12 mouse cellular contexts compared by ENCODE assay signal in genomic region chr2:146363483-146363882, GRCm38 (mm10).
DNase-seq lines count a peak whose midpoint lies in the region; TF ChIP-seq lines count a peak whose summit lies in the region.
"Had no signal": no experiment of that assay in that cellular context is flagged by ENCODE, and none has a peak within 500 bp of the region (broad histone marks: within the 10 kb centered on the region; RNA-seq: fewer than 3 reads in every experiment).

No protein-coding gene starts in this region.

- no peaks in the 10 kb centered on the region for H3K27me3 ChIP-seq in kidney, adult 2 months (replicated peaks; ENCODE audit: control insufficient read depth, insufficient read depth, low read length)
- H3K27me3 ChIP-seq: neural tube, embryonic 15.5 days had no signal

- intact Hi-C loops in left cerebral cortex, postnatal 4 days (cut with DNase I), result no loop called here

- no peak overlapping the region for H3K4me3 ChIP-seq in kidney, adult 2 months (ENCODE audit: insufficient read depth, low read depth, low read length)
- H3K4me3 ChIP-seq: neural tube, embryonic 15.5 days had no signal

- TF ChIP-seq POLR2A in kidney, adult 2 months (IDR thresholded peaks at IDR 0.05; ENCODE audit: low read depth, low read length), result no peak

- H3K4me1 ChIP-seq in kidney, adult 2 months (ENCODE audit: control insufficient read depth, insufficient read depth, low read length), result no peaks in the 10 kb centered on the region

- 91% methylated on average over 2 of the region's 2 CpGs for WGBS in kidney, adult 2 months

- H3K36me3 ChIP-seq in kidney, adult 2 months (ENCODE audit: control insufficient read depth, insufficient read depth, low read length), result no peaks in the 10 kb centered on the region; the same call in 1 of the 2 replicates
- H3K36me3 ChIP-seq: neural tube, embryonic 15.5 days had no signal

- DNase-seq in frontal cortex, adult 2 months (ENCODE audit: extremely low spot score in 1 of 2, low spot score in 1 of 2), result peak; percentile 55 to 84
- DNase-seq in frontal cortex, postnatal 14 days (ENCODE audit: low spot score in 2 of 2), result no peak
- DNase-seq in brain, adult 2 months (ENCODE audit: low read depth, low spot score), result peak; percentile 96
- DNase-seq in cerebellum, postnatal 10 days, result peak; percentile 79 to 88
- peak; percentile 82 for DNase-seq in left cerebral cortex, postnatal 4 days
- no peak for DNase-seq in MN1 (ENCODE audit: low spot score)
- no peak for DNase-seq in lung, postnatal 4 days
- DNase-seq in kidney, adult 2 months, result no peak
- DNase-seq: gastrocnemius, postnatal 36 days; liver; lung, postnatal 10 days had no signal

- no peak overlapping the region for H3K27ac ChIP-seq in kidney, adult 2 months (ENCODE audit: insufficient read depth, low read depth, low read length)
- H3K27ac ChIP-seq: neural tube, embryonic 15.5 days had no signal

- TF ChIP-seq CTCF in kidney, adult 2 months (conservative IDR thresholded peaks at IDR 0.05; ENCODE audit: insufficient read depth, insufficient read length, low read depth, low read length), result no peak

Comparison
In these comparisons a context has a peak if more than half of its experiments do, and no peak if none do; other contexts are left out.
1. DNase-seq: peak in frontal cortex, adult 2 months (2 of 2), brain, adult 2 months (single experiment), cerebellum, postnatal 10 days (2 of 2) and left cerebral cortex, postnatal 4 days (single experiment); none in frontal cortex, postnatal 14 days (0 of 2), MN1 (single experiment), lung, postnatal 4 days (0 of 2) and kidney, adult 2 months (single experiment).